Mouse (Mus musculus): ENCODE measurements around the gene Pard3.

GRCm38 (mm10) chr8:127118373-127118861 lies 54.7 kb downstream of the Pard3 start:
- TF ChIP-seq CTCF (IDR thresholded peaks at IDR 0.05; ENCODE audit: low read depth) (no peak), EP300 (IDR thresholded peaks at IDR 0.05; ENCODE audit: low read depth) (no peak)
